Mouse (Mus musculus): ENCODE results near the gene Myh11. TPM values are rescaled to one million over a fixed set of nuclear protein-coding genes. Genes with fewer than 3 reads are reported as not detected.

Myh11 gene
- total and polyA plus RNA-seq, 2 experiments, result 0.34 to 2.0 TPM

- no peaks in the 10 kb centered on the region for H3K36me3 ChIP-seq (ENCODE audit: control insufficient read depth, insufficient read depth, low read length)
- no peaks in the 10 kb centered on the region for H3K4me1 ChIP-seq (ENCODE audit: control insufficient read depth, insufficient read depth, low read length)
- DNase-seq (ENCODE audit: extremely low read depth, low read depth, low spot score), result no peak
- no peak overlapping the region for H3K27ac ChIP-seq (replicated peaks; ENCODE audit: insufficient read depth, low read depth, low read length)
- no peak overlapping the region for H3K4me3 ChIP-seq (ENCODE audit: insufficient read depth, low read depth, low read length)
- no peak for TF ChIP-seq CTCF (IDR thresholded peaks at IDR 0.05; ENCODE audit: low read depth, low read length)
- no peak for TF ChIP-seq POLR2A (IDR thresholded peaks at IDR 0.05; ENCODE audit: extremely low read depth, insufficient read depth, low read length)
- no peaks in the 10 kb centered on the region for H3K79me2 ChIP-seq (ENCODE audit: control insufficient read depth, insufficient read depth, low read length)
- no peaks in the 10 kb centered on the region for H3K27me3 ChIP-seq (ENCODE audit: control insufficient read depth, insufficient read depth, low read length)
- WGBS, result 39% methylated on average over 4 of the region's 4 CpGs
- H3K9ac ChIP-seq (ENCODE audit: low read depth, low read length), result no peak overlapping the region
Observed at GRCm38 (mm10) chr16:14265203-14265920, 25.8 kb downstream of the Myh11 start.

- Histone ChIP-seq H3K36me3 (ENCODE audit: control insufficient read depth, insufficient read depth, low read length) (no peaks in the 10 kb centered on the region), H3K27ac (replicated peaks; ENCODE audit: insufficient read depth, low read depth, low read length) (no peak overlapping the region), H3K79me2 (ENCODE audit: control insufficient read depth, insufficient read depth, low read length) (no peaks in the 10 kb centered on the region), H3K4me1 (ENCODE audit: control insufficient read depth, insufficient read depth, low read length) (no peaks in the 10 kb centered on the region), H3K9ac (ENCODE audit: low read depth, low read length) (no peak overlapping the region), H3K4me3 (ENCODE audit: insufficient read depth, low read depth, low read length) (no peak overlapping the region), H3K27me3 (ENCODE audit: control insufficient read depth, insufficient read depth, low read length) (no peaks in the 10 kb centered on the region)
- TF ChIP-seq POLR2A (IDR thresholded peaks at IDR 0.05; ENCODE audit: extremely low read depth, insufficient read depth, low read length) (no peak), CTCF (IDR thresholded peaks at IDR 0.05; ENCODE audit: low read depth, low read length) (no peak)
- DNase-seq (ENCODE audit: extremely low read depth, low read depth, low spot score), result no peak
- 85% methylated on average over 2 of the region's 2 CpGs for WGBS
Observed at GRCm38 (mm10) chr16:14264504-14264903, 26.7 kb downstream of the Myh11 start.

- WGBS, result 92% methylated on average over 6 of the region's 6 CpGs
- DNase-seq (ENCODE audit: extremely low read depth, low read depth, low spot score), result no peak
- TF ChIP-seq POLR2A (IDR thresholded peaks at IDR 0.05; ENCODE audit: extremely low read depth, insufficient read depth, low read length) (no peak), CTCF (IDR thresholded peaks at IDR 0.05; ENCODE audit: low read depth, low read length) (no peak)
- no peaks in the 10 kb centered on the region for H3K79me2 ChIP-seq (ENCODE audit: control insufficient read depth, insufficient read depth, low read length)
- no peak overlapping the region for H3K27ac ChIP-seq (replicated peaks; ENCODE audit: insufficient read depth, low read depth, low read length)
- no peak overlapping the region for H3K4me3 ChIP-seq (ENCODE audit: insufficient read depth, low read depth, low read length)
- H3K27me3 ChIP-seq (ENCODE audit: control insufficient read depth, insufficient read depth, low read length), result no peaks in the 10 kb centered on the region
- no peak overlapping the region for H3K9ac ChIP-seq (ENCODE audit: low read depth, low read length)
- no peaks in the 10 kb centered on the region for H3K4me1 ChIP-seq (ENCODE audit: control insufficient read depth, insufficient read depth, low read length)
- H3K36me3 ChIP-seq (ENCODE audit: control insufficient read depth, insufficient read depth, low read length), result no peaks in the 10 kb centered on the region
Observed at GRCm38 (mm10) chr16:14263241-14263640, 27.9 kb downstream of the Myh11 start.

- no peaks in the 10 kb centered on the region for H3K79me2 ChIP-seq (ENCODE audit: control insufficient read depth, insufficient read depth, low read length)
Observed at GRCm38 (mm10) chr16:14262410-14262809, 28.8 kb downstream of the Myh11 start.

GRCm38 (mm10) chr16:14258856-14259255 lies 32.3 kb downstream of the Myh11 start:
- no peak overlapping the region for H3K4me3 ChIP-seq (ENCODE audit: insufficient read depth, low read depth, low read length)
- DNase-seq (ENCODE audit: extremely low read depth, low read depth, low spot score), result peak; percentile 9
- 65% methylated on average over 2 of the region's 2 CpGs for whole genome bisulfite sequencing

More at GRCm38 (mm10) chr16:14262410-14262809, 28.8 kb downstream of the Myh11 start:
- no peak for DNase-seq (ENCODE audit: extremely low read depth, low read depth, low spot score)
- no peak for TF ChIP-seq CTCF (IDR thresholded peaks at IDR 0.05; ENCODE audit: low read depth, low read length)
- WGBS, result 81% methylated on average over 1 of the region's 1 CpGs
- Histone ChIP-seq H3K4me1 (ENCODE audit: control insufficient read depth, insufficient read depth, low read length) (no peaks in the 10 kb centered on the region), H3K27ac (replicated peaks; ENCODE audit: insufficient read depth, low read depth, low read length) (no peak overlapping the region), H3K4me3 (ENCODE audit: insufficient read depth, low read depth, low read length) (no peak overlapping the region), H3K27me3 (ENCODE audit: control insufficient read depth, insufficient read depth, low read length) (no peaks in the 10 kb centered on the region), H3K9ac (ENCODE audit: low read depth, low read length) (no peak overlapping the region), H3K36me3 (ENCODE audit: control insufficient read depth, insufficient read depth, low read length) (no peaks in the 10 kb centered on the region)

GRCm38 (mm10) chr16:14253586-14253985 lies 37.6 kb downstream of the Myh11 start:
- no peak for TF ChIP-seq CTCF (IDR thresholded peaks at IDR 0.05; ENCODE audit: low read depth, low read length)
- TF ChIP-seq POLR2A (IDR thresholded peaks at IDR 0.05; ENCODE audit: extremely low read depth, insufficient read depth, low read length), result no peak
- 81% methylated on average over 3 of the region's 3 CpGs for WGBS
- Histone ChIP-seq H3K4me1 (ENCODE audit: control insufficient read depth, insufficient read depth, low read length) (no peaks in the 10 kb centered on the region), H3K27me3 (ENCODE audit: control insufficient read depth, insufficient read depth, low read length) (no peaks in the 10 kb centered on the region), H3K4me3 (ENCODE audit: insufficient read depth, low read depth, low read length) (no peak overlapping the region), H3K36me3 (ENCODE audit: control insufficient read depth, insufficient read depth, low read length) (no peaks in the 10 kb centered on the region), H3K79me2 (ENCODE audit: control insufficient read depth, insufficient read depth, low read length) (no peaks in the 10 kb centered on the region), H3K27ac (replicated peaks; ENCODE audit: insufficient read depth, low read depth, low read length) (no peak overlapping the region), H3K9ac (ENCODE audit: low read depth, low read length) (no peak overlapping the region)
- no peak for DNase-seq (ENCODE audit: extremely low read depth, low read depth, low spot score)

More at GRCm38 (mm10) chr16:14258856-14259255, 32.3 kb downstream of the Myh11 start:
- no peaks in the 10 kb centered on the region for H3K27me3 ChIP-seq (ENCODE audit: control insufficient read depth, insufficient read depth, low read length)
- no peaks in the 10 kb centered on the region for H3K36me3 ChIP-seq (ENCODE audit: control insufficient read depth, insufficient read depth, low read length)
- no peaks in the 10 kb centered on the region for H3K79me2 ChIP-seq (ENCODE audit: control insufficient read depth, insufficient read depth, low read length)
- H3K27ac ChIP-seq (replicated peaks; ENCODE audit: insufficient read depth, low read depth, low read length), result no peak overlapping the region
- H3K4me1 ChIP-seq (ENCODE audit: control insufficient read depth, insufficient read depth, low read length), result no peaks in the 10 kb centered on the region
- TF ChIP-seq POLR2A (IDR thresholded peaks at IDR 0.05; ENCODE audit: extremely low read depth, insufficient read depth, low read length) (no peak), CTCF (IDR thresholded peaks at IDR 0.05; ENCODE audit: low read depth, low read length) (no peak)
- no peak overlapping the region for H3K9ac ChIP-seq (ENCODE audit: low read depth, low read length)
